Mouse (Mus musculus) intestine, embryonic 16.5 days (tissue): ENCODE measurements around the gene Ybx1. TPM values are rescaled to one million over a fixed set of nuclear protein-coding genes. Genes with fewer than 3 reads are reported as not detected.

Experiments
- ATAC-seq: fragments of 200-750 bp; cut with Nextera tagmentation; 2 replicates; pipeline ENCODE4 v1.8.0; 2017; ENCODE audit warnings: moderate TSS enrichment, moderate library complexity
- H3K27ac ChIP-seq: fragments of 300-500 bp; sonication (generic); 2 replicates; pipeline ENCODE4 v1.5.1; 2014; ENCODE audit warnings: mild to moderate bottlenecking, low read length
- H3K27me3 ChIP-seq: fragments of 300-500 bp; sonication (generic); replicated peaks from 2 replicates; pipeline ENCODE4 v1.6.1; 2014; ENCODE audit warnings: low read length, control low read depth, mixed read lengths; ENCODE audit not compliant: control insufficient read depth, insufficient read depth
- H3K36me3 ChIP-seq: fragments of 300-500 bp; sonication (generic); 2 replicates; pipeline ENCODE4 v1.6.1; 2014; ENCODE audit warnings: low read length, control low read depth; ENCODE audit not compliant: control insufficient read depth, insufficient read depth
- H3K4me1 ChIP-seq: fragments of 300-500 bp; sonication (generic); 2 replicates; pipeline ENCODE4 v1.6.1; 2014; ENCODE audit warnings: low read length, control low read depth, mixed read lengths; ENCODE audit not compliant: control insufficient read depth, insufficient read depth
- H3K4me2 ChIP-seq: fragments of 300-500 bp; sonication (generic); 2 replicates; pipeline ENCODE4 v1.6.1; 2014; ENCODE audit warnings: low read depth, low read length, control low read depth
- H3K4me3 ChIP-seq: fragments of 300-500 bp; sonication (generic); 2 replicates; pipeline ENCODE4 v1.5.1; 2014; ENCODE audit warnings: mild to moderate bottlenecking, low read length
- H3K9ac ChIP-seq: fragments of 300-500 bp; sonication (generic); 2 replicates; pipeline ENCODE4 v1.6.1; 2014; ENCODE audit warnings: low read depth, low read length
- H3K9me3 ChIP-seq: fragments of 300-500 bp; sonication (generic); 2 replicates; pipeline ENCODE4 v1.6.1; 2016; ENCODE audit warnings: low read length, control low read depth; ENCODE audit not compliant: control insufficient read depth
- WGBS: fragments of 180-500 bp; shearing (Covaris S2); extraction: QIAGEN DNeasy Blood & Tissue Kit; methylation state at CpG from one replicate; pipeline ENCODE4 v1.1.7; 2014; 5-methylcytosine and 5-hydroxymethylcytosine counted together
- polyA plus RNA-seq: library from polyadenylated mRNA; unstranded; fragments of >200 nt; fragmentation: Nextera tagmentation; extraction: Ambion mirVana; gene quantifications from 2 replicates; pipeline ENCODE4 v1.2.1, GENCODE M21; 2015

The Ybx1 gene
- polyA plus RNA-seq, 1 experiment from 2014 or later: 420 TPM

DNA sequence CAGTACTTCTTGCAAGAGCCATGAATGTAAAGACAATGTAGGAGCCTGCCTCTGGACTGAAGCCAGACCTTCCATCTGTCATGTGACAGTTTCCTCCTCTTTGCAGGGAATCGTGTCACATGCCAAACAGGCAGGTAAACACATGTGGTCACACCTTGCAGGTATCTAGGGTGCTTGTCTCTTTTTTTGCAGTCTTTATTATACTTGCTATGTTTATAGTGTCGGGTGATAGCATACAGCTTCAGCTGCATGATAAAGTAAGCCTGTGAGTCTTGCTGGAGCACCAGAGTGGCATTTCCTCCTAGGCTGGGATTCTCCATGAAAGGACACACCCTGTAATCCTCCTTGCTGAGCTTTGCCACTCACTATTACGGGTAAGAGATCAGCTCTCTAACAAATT is 7.4 kb upstream of the Ybx1 start:
- no peak overlapping the region for H3K9ac ChIP-seq
- 64% methylated on average over 3 of the region's 3 CpGs for WGBS
- no peak overlapping the region for H3K4me3 ChIP-seq
- H3K36me3 ChIP-seq: no peaks in the 10 kb centered on the region
- ATAC-seq: peak; percentile 59
- no peaks in the 10 kb centered on the region for H3K9me3 ChIP-seq
- no peak overlapping the region for H3K4me2 ChIP-seq
- H3K27me3 ChIP-seq: no peaks in the 10 kb centered on the region
- H3K27ac ChIP-seq: peak overlapping the region; percentile 10; the same call in 1 of the 2 replicates
- no peaks in the 10 kb centered on the region for H3K4me1 ChIP-seq

DNA sequence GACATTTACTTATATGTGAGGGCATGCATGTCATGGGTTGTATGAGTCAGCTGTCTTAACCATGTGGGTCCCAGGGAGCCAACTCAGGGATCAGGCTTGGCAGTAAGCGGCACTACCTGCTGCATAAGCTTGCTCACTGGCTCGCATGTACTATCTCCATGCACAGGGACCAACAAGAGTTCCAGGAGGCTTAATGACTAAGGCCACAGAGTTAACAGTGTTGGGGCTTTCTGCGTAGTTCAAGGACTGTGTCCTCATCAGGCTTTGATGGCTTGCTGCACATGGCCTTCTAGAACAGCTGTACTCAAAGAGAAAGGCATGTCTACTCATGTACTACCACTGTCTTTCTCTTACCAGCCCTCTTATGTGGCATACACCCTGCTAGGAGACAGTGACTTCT is 6.4 kb upstream of the Ybx1 start:
- WGBS: 87% methylated on average over 3 of the region's 3 CpGs

DNA sequence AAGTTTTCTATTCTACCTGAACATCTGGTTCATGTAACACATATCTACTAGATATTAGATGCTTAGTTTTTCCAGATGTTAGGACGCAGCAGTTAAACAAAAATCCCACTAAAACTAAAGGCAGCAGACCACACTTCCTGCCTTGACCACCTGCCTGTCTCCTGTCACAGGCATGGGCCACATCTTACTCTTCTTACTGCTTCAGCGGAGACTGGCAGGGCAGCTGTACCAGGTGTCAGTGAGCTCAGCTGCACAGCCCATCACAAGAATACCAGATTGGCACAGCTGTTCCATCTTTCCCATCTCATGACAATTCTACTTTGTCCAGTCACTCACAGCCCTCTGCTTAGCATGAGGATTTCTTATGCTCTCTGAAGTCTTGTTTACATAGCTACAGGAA is 3.0 kb upstream of the Ybx1 start:
- WGBS: 68% methylated on average over 2 of the region's 2 CpGs
- no peak for ATAC-seq

More for the DNA sequence above, 6.4 kb upstream of the Ybx1 start:
- no peaks in the 10 kb centered on the region for H3K27me3 ChIP-seq
- H3K27ac ChIP-seq: peak overlapping the region; percentile 39
- no peak overlapping the region for H3K4me3 ChIP-seq
- H3K36me3 ChIP-seq: no peaks in the 10 kb centered on the region
- ATAC-seq: peak; percentile 22; the same call in 1 of the 2 replicates
- no peaks in the 10 kb centered on the region for H3K9me3 ChIP-seq
- no peaks in the 10 kb centered on the region for H3K4me1 ChIP-seq
- no peak overlapping the region for H3K9ac ChIP-seq
- H3K4me2 ChIP-seq: no peak overlapping the region

DNA sequence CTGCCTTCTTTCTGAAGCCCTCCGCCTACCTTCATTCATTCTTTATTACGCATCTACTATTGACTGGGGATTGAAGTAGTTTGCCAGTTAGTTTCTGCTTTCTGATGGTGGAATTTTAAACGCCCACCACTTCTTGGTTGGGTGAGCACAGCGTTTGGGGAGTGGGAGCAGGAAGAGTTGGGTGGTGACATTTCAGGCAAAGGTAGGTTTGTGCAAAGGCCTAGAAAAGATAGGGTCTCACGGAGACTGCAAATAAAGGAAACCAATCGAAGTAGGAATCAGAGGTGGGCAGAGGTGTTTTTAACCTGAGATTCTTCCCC is 690 bp upstream of the Ybx1 start:
- ATAC-seq: no peak
- Histone ChIP-seq H3K9me3 (no peaks in the 10 kb centered on the region), H3K27me3 (no peaks in the 10 kb centered on the region), H3K36me3 (no peaks in the 10 kb centered on the region), H3K4me2 (peak overlapping the region; percentile 63), H3K4me1 (peaks cover 11% of the 10 kb centered on the region), H3K4me3 (peak overlapping the region; percentile 77), H3K9ac (peak overlapping the region; percentile 92), H3K27ac (peak overlapping the region; percentile 97)
- WGBS: 6% methylated on average over 6 of the region's 6 CpGs

More for the DNA sequence above, 3.0 kb upstream of the Ybx1 start:
- no peak overlapping the region for H3K27ac ChIP-seq
- H3K36me3 ChIP-seq: no peaks in the 10 kb centered on the region
- no peak overlapping the region for H3K4me2 ChIP-seq
- H3K4me3 ChIP-seq: no peak overlapping the region
- H3K27me3 ChIP-seq: no peaks in the 10 kb centered on the region
- H3K9ac ChIP-seq: no peak overlapping the region
- peaks cover 6% of the 10 kb centered on the region for H3K4me1 ChIP-seq
- H3K9me3 ChIP-seq: no peaks in the 10 kb centered on the region

DNA sequence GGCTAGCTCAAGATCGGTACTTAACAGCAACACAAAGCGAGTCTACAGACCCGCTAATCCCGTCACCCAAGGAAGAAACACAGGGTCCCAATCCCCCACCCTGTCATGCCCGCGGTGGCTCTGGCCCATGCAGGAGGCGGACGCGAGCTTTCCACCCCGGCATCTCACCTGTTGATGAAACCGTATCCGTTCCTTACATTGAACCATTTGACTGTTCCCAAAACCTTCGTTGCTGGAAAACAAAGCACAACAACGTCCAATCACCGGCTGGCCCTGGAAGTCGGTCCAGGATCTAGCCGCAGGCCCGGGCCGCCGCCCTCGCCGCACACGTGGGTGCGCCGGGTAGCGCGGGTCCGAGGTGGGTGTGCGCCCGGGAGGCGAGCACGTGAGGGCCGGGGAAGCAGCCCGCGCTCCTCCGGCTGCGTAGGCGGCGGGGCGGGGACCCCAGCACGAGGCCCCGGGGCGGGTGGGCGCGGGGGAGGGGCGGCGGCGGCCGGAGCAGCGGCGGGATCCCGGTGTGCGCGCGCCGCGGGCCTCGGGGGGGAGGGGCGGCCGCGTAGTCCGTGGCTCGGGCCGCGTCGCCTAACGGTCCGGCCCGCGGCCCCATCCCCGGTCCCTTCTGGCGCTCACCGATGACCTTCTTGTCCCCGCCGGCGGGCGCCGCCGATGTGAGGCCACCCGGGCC is 688 bp downstream of the Ybx1 start:
- ATAC-seq: peak; percentile 27
- Histone ChIP-seq H3K4me3 (peak overlapping the region; percentile 68), H3K9me3 (no peaks in the 10 kb centered on the region), H3K9ac (peak overlapping the region; percentile 90), H3K36me3 (no peaks in the 10 kb centered on the region), H3K4me2 (peak overlapping the region; percentile 82), H3K27me3 (no peaks in the 10 kb centered on the region), H3K27ac (peak overlapping the region; percentile 78), H3K4me1 (peaks cover 16% of the 10 kb centered on the region)
- under 1% methylated on average over 45 of the region's 80 CpGs for WGBS

DNA sequence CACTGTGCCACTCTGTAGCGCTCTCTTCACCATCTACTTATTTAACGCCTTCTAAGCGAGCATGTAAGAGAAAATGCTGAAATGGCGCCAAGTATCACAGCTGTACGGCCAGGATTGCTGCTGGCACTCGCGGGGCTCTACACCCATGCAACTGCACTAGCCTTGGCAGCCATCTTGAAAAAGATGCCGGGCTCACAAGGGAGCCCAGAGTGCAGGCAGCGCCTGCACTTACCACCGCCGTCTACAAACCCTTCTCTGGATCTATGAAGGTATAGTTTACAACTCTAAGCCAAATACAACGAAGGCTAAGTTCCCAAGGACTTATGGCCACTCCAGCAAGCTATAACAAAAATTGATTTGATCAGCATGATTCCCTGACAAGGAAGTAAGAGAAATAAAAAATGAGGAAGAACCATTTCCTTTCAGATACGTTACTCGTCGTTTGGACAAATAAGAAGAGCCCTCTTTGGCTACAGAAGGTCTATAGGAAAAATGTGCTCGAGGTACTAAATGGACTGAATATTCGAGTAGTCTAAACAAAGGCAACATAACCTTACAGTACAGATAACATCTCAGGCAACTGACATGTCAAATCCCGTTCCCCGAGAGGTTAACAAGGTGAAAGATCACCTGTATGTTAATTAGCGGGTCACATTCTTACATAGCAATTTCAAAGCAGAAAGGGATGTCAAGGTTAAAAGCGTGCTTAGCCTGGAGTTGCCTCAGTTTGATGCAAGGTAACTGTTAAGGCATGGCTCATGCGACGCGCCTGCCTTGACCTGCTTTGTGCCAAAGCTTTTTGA is 1.4 kb downstream of the Ybx1 start:
- peak overlapping the region; percentile 90 for H3K9ac ChIP-seq
- WGBS: under 1% methylated on average over 24 of the region's 24 CpGs
- H3K27me3 ChIP-seq: no peaks in the 10 kb centered on the region
- no peaks in the 10 kb centered on the region for H3K9me3 ChIP-seq
- peak overlapping the region; percentile 78 for H3K27ac ChIP-seq
- no peaks in the 10 kb centered on the region for H3K36me3 ChIP-seq
- peak overlapping the region; percentile 68 for H3K4me3 ChIP-seq
- H3K4me2 ChIP-seq: peak overlapping the region; percentile 82
- H3K4me1 ChIP-seq: peaks cover 19% of the 10 kb centered on the region
- ATAC-seq: no peak

DNA sequence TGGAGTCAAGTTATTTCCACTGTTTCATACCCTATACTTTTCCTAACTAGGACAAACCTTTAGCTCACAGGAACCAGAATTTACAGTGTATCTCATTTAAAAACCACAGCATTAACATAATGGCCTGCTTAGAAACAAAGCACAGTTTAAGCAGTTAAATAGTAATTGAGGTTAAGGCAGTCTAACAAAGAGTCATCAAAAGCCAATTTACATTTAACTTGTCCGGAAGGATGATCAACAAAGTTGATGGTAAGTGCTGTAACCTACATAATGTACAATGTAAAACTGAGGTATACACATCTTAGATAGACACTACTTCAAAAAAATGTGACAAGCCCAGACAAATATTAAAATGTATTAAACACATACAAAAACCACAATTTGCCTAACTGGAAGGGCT is 2.5 kb downstream of the Ybx1 start:
- WGBS: 86% methylated on average over 1 of the region's 1 CpGs
- Histone ChIP-seq H3K9ac (peak overlapping the region; percentile 90), H3K4me2 (peak overlapping the region; percentile 82)

DNA sequence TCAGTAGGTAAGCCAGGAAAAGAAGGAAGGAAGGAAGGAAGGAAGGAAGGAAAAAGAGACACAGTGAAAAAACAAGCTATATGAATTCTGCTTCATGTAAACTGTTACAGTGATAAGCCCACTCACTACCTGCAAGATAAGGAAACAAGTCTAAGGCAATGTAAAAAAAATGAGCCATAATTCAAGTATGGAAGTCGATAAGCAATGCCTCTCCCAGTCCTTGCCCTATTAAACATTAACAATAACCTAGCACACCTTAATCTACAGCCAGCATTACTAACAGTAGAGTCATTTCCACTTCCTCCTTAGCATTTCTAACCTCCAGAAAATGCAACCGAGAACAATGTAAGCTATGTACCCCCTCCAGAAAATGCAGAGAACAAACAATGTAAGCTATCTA is 9.1 kb downstream of the Ybx1 start:
- H3K36me3 ChIP-seq: peaks cover 24% of the 10 kb centered on the region
- peaks cover 15% of the 10 kb centered on the region for H3K4me1 ChIP-seq
- H3K9ac ChIP-seq: no peak overlapping the region
- ATAC-seq: peak; percentile 92
- H3K27ac ChIP-seq: peak overlapping the region; percentile 88
- H3K9me3 ChIP-seq: no peaks in the 10 kb centered on the region
- peak overlapping the region; percentile 44 for H3K4me2 ChIP-seq
- WGBS: 50% methylated on average over 2 of the region's 2 CpGs
- H3K27me3 ChIP-seq: no peaks in the 10 kb centered on the region
- no peak overlapping the region; the same call in 1 of the 2 replicates for H3K4me3 ChIP-seq

More for the DNA sequence above, 2.5 kb downstream of the Ybx1 start:
- no peak for ATAC-seq
- H3K4me3 ChIP-seq: peak overlapping the region; percentile 68
- H3K27me3 ChIP-seq: no peaks in the 10 kb centered on the region
- no peaks in the 10 kb centered on the region for H3K36me3 ChIP-seq
- H3K9me3 ChIP-seq: no peaks in the 10 kb centered on the region
- H3K4me1 ChIP-seq: peaks cover 19% of the 10 kb centered on the region
- H3K27ac ChIP-seq: no peak overlapping the region

DNA sequence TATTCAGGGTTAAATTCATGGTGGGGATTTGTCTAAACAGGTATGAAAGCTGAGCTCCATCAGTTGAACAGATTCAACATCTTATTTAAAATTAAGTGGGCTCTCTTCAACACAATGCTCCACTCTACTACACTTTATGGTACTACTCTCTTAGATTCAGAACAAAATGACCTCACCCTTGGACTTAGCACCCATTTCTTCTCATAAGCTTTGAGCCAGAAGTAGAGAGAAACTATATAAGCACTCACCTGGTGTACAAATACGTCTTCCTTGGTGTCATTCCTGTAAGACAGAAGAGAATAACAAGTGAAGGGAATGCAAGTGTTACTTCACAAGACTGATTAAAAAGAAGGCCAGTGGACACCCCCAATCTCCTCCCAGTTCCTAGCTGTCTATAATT is 9.5 kb downstream of the Ybx1 start:
- ATAC-seq: peak; percentile 88
- Histone ChIP-seq H3K4me3 (no peak overlapping the region; the same call in 1 of the 2 replicates), H3K4me2 (peak overlapping the region; percentile 44), H3K36me3 (peaks cover 26% of the 10 kb centered on the region), H3K27ac (peak overlapping the region; percentile 68), H3K4me1 (peaks cover 14% of the 10 kb centered on the region), H3K27me3 (no peaks in the 10 kb centered on the region), H3K9me3 (no peaks in the 10 kb centered on the region), H3K9ac (no peak overlapping the region)
- 57% methylated on average over 1 of the region's 1 CpGs for WGBS
